Mouse (Mus musculus) testis, adult 2 months (tissue): ENCODE data around the gene Traip. TPM values are rescaled to one million over a fixed set of nuclear protein-coding genes. Genes with fewer than 3 reads are reported as not detected.

Experiments used
- H3K27ac ChIP-seq: fragments of 200-500 bp; 2 replicates; pipeline ENCODE4 v1.5.1; 2012; ENCODE audit warnings: low read depth, low read length; ENCODE audit not compliant: control insufficient read depth, insufficient read depth
- H3K27me3 ChIP-seq: fragments of 200-500 bp; 2 replicates; pipeline ENCODE4 v1.6.1; 2012; ENCODE audit warnings: mild to moderate bottlenecking, low read length, moderate library complexity; ENCODE audit not compliant: control insufficient read depth, insufficient read depth
- H3K36me3 ChIP-seq: fragments of 200-500 bp; 2 replicates; pipeline ENCODE4 v1.6.1; 2012; ENCODE audit warnings: mild to moderate bottlenecking, low read length; ENCODE audit not compliant: control insufficient read depth, insufficient read depth
- H3K4me1 ChIP-seq: fragments of 200-500 bp; 2 replicates; pipeline ENCODE4 v1.6.1; 2012; ENCODE audit warnings: low read length; ENCODE audit not compliant: control insufficient read depth, insufficient read depth
- H3K4me3 ChIP-seq: fragments of 200-500 bp; 2 replicates; pipeline ENCODE4 v1.5.1; 2012; ENCODE audit warnings: low read depth, mild to moderate bottlenecking, low read length, moderate library complexity, mixed read lengths; ENCODE audit not compliant: control insufficient read depth
- CTCF ChIP-seq: fragments of 200-500 bp; IDR thresholded peaks from 2 replicates; pipeline ENCODE4 v1.5.1; 2012; ENCODE audit warnings: low read depth, mild to moderate bottlenecking, inconsistent platforms, low read length, moderate library complexity; ENCODE audit not compliant: control insufficient read depth, insufficient read depth, insufficient replicate concordance
- POLR2A ChIP-seq: fragments of 200-500 bp; IDR thresholded peaks from 2 replicates; pipeline ENCODE4 v1.6.1; 2012; ENCODE audit warnings: low read depth, mild to moderate bottlenecking, inconsistent platforms, low read length, moderate library complexity; ENCODE audit not compliant: control insufficient read depth
- polyA plus RNA-seq: library from polyadenylated mRNA; depleted of rRNA; stranded (reverse); fragments of >200 nt; gene quantifications from 2 replicates; pipeline ENCODE4 v1.2.3, GENCODE M21; 2012

Traip gene
- polyA plus RNA-seq, 1 experiment = 4.1 TPM

DNA sequence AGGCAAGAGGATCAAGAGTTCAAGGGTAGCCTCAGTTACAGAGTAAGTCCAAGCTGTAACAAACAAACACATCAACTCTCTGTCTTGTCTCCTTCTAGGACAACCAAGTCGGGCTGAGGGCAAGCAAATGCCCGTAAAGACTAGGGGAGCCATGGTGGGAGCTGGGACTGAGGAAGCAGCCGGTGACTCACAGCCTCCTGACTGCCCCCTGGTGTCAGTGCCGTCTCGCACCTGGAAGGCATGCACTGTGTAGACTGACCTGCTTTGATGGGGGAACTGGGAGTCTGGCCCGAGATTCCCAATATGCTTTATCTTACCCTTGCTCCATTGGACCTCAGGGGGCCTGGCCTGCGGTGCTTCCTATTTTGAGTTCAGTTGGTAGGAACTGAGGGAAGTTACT, 26.9 kb upstream of the Traip start:
- no peaks in the 10 kb centered on the region for H3K36me3 ChIP-seq

DNA sequence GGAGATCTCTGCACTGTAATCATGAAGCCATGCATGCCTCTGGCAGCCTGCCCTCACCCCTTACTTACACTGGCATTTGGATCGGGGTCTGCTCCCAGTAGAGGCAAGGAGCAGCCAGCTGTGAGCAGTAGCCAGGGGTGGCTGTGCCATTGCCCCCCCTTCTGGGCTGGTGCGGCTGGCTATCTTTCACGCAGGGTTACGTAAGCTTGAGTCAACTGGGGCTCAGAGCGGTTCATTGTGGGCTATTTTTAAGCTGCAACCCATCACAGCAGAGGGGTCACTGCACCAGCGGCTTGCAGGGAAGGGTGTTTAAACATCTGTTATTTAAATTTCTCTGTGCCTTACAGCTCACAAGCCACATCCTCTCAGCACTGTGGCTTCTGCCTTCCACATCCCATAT, 26.0 kb upstream of the Traip start:
- Histone ChIP-seq H3K36me3 (no peaks in the 10 kb centered on the region), H3K27me3 (no peaks in the 10 kb centered on the region), H3K4me1 (peaks cover 4% of the 10 kb centered on the region), H3K4me3 (no peak overlapping the region), H3K27ac (no peak overlapping the region)
- TF ChIP-seq POLR2A (no peak), CTCF (no peak)

More for the DNA sequence above, 26.9 kb upstream of the Traip start:
- Histone ChIP-seq H3K4me1 (peaks cover 7% of the 10 kb centered on the region), H3K4me3 (no peak overlapping the region), H3K27me3 (no peaks in the 10 kb centered on the region), H3K27ac (no peak overlapping the region)
- TF ChIP-seq CTCF (peak; percentile 46; the same call in 1 of the 2 replicates), POLR2A (no peak)

DNA sequence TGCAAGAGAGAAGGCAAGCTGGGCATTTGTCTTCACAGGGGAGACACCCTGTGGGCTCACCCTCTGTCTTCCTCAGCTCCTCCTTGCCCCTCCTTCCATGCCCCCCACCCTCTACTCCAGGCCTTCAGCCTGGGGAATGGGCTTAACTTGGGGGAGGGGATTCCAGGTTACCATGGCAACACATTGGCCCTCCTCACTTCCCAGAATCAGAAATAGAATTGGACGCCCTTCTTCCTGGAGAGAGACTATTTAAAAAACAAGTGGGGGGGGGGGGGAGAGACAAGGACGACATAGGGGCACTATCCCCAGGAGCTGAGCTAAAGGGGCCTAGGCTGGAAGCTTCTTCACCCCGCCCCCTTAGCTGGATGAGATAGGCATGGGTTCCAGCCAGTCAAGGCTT, 24.7 kb upstream of the Traip start:
- Histone ChIP-seq H3K4me1 (peaks cover 4% of the 10 kb centered on the region), H3K36me3 (no peaks in the 10 kb centered on the region), H3K27me3 (no peaks in the 10 kb centered on the region), H3K27ac (no peak overlapping the region), H3K4me3 (no peak overlapping the region; the same call in none of the 2 replicates)
- TF ChIP-seq CTCF = no peak
- no peak for TF ChIP-seq POLR2A

DNA sequence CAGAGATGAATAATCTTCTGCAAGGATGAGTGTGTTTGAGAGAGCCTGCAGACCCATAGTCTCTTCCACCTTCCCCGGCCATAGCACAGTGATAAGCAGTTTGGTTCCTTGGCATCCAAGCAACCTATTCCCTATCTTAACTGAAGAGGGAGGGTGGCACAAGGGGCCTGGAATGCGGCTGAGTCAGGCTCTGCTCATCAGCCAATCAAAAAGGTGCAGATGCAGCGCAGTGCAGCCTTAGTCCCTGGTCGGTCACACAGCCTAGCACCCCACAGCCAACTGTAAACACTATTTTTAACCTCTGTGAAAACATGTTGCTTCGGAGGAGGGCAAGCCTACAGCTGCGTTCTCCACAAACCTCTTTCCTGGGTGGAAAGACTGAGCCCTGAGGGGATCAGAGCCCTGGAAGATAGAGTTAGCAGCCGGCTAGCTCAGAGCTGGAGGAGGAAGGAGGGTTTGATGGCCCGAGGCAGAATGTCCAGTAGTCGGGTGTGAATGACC, 23.0 kb upstream of the Traip start:
- H3K36me3 ChIP-seq = no peaks in the 10 kb centered on the region
- TF ChIP-seq POLR2A (no peak), CTCF (no peak)
- H3K4me3 ChIP-seq = peak overlapping the region; percentile 75
- H3K27ac ChIP-seq = no peak overlapping the region
- peaks cover 4% of the 10 kb centered on the region for H3K4me1 ChIP-seq
- H3K27me3 ChIP-seq = no peaks in the 10 kb centered on the region

DNA sequence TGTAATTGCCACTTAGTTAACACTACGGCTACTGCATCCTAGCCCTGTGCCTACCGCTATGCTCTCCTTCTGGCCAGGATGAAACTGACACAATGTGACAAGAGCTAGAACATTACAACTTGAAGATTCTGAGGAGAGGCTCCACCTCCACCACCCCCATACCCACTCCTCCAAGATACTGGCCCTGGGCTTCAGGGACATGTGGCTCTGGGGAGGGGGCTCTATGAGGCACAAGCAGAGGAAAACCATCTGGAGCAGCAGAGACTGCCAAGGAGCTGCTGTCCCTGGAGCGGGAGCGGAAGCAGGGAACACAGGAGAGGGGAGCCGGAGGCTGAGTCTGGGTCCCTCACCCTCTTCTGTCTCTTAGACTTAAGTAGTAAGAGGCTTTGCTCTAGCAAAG, 22.2 kb upstream of the Traip start:
- TF ChIP-seq CTCF (no peak), POLR2A (no peak)

DNA sequence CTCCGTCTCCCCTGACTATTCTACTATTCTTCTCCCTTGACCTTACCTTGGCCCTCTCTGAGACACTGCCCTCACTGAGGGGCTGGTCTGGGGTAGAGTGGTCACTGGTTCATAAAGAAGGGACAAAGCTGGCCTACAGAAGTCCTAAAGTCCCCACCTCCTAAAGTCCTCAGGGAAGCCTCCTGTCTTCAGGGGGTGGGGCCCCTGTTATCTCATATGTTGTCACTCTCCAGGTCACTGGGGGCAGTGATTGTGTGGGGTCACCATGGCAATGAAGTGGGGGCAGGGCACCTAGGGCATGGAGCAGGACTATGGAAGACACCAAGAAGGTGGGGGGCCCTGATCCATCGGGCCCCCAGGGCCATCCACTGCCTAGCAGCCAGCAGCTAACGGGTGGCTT, 21.8 kb upstream of the Traip start, which contains the start of gene Actl11:
Actl11 (plus strand) TSS at position 301 of the 400 bp plus-strand sequence.
- Histone ChIP-seq H3K36me3 (no peaks in the 10 kb centered on the region), H3K4me3 (peak within 1 kb of the TSS; percentile 84), H3K4me1 (peaks cover 4% of the 10 kb centered on the region), H3K27ac (peak within 1 kb of the TSS; percentile 44), H3K27me3 (no peaks in the 10 kb centered on the region)
- TF ChIP-seq POLR2A = peak; percentile 51; the same call in 1 of the 2 replicates
- no peak for TF ChIP-seq CTCF

More for the DNA sequence above, 22.2 kb upstream of the Traip start:
- Histone ChIP-seq H3K36me3 (no peaks in the 10 kb centered on the region), H3K4me3 (peak overlapping the region; percentile 84), H3K27ac (peak overlapping the region; percentile 44), H3K27me3 (no peaks in the 10 kb centered on the region), H3K4me1 (peaks cover 4% of the 10 kb centered on the region)

DNA sequence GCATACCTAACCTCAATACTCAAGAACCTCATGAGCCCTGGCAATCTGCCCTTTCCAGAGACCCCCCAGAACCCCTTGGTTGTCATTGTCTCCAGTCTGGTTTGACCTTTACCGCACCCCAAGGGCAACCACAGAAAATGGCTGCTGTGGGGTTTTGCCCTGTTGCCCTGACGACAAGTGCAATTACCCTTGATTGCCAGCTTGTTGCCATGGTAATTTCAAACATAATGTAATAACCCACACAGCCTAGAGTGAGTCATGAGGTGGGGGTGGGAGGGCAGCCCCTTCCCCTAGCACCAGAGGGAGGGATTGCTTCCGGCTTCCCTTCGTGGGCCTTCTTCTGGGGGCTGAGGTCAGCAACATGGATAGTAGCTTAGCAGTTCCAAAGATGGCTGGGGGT, 17.7 kb upstream of the Traip start:
- no peak for TF ChIP-seq CTCF
- no peak for TF ChIP-seq POLR2A
- Histone ChIP-seq H3K36me3 (no peaks in the 10 kb centered on the region), H3K4me1 (peaks cover 17% of the 10 kb centered on the region), H3K27ac (no peak overlapping the region), H3K4me3 (peak overlapping the region; percentile 84), H3K27me3 (no peaks in the 10 kb centered on the region)
